Mouse (Mus musculus) stomach, postnatal 0 days (tissue): ENCODE measurements around the gene Cchcr1.

Source experiments
- CTCF ChIP-seq: IDR thresholded peaks from 2 replicates; pipeline ENCODE4 v1.5.1; 2016; ENCODE audit warnings: antibody characterized with exemption, low read depth, mild to moderate bottlenecking, moderate library complexity
- EP300 ChIP-seq: optimal IDR thresholded peaks from 2 replicates; pipeline ENCODE3; 2016; ENCODE audit warnings: antibody characterized with exemption

DNA sequence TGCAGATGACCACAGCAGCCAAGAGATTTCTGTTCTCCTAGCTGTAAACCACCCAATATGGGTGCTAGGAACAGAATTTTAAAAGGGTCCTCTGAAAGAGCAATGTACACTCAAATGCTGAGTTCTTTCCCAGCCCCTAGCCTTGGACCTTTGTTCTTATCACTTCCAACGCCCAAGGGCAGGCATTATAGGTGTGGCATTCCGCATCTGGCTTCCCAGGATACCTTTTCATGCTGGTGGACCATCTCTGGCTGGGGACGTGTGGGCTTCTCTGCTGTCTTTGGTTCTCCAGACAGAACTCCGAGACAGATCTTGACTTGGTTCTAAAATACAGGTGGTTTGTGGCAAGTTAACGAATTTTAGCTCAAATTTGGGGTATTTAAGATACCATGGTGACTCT is 14.1 kb upstream of the Cchcr1 start:
- TF ChIP-seq CTCF (no peak), EP300 (no peak)
